Mouse (Mus musculus): ENCODE measurements at regions not wholly inside any gene's neighbourhood (a gene's known extent, or its start where the extent isn't known, plus 50 kb on each side); places are given as distances from the start of the nearest gene placed in this dataset.

- no peak for DNase-seq (ENCODE audit: low spot score in 2 of 2)
Measured at GRCm38 (mm10) chr13:28408868-28409608, 151.7 kb downstream of the Gm11361 start.

- DNase-seq (ENCODE audit: low spot score in 2 of 2): no peak
Measured at GRCm38 (mm10) chr13:28400459-28400858, 143.1 kb downstream of the Gm11361 start.

Data from spleen, postnatal 10 days (tissue).